Mouse (Mus musculus) T-cell, adult 2 months (primary cell): ENCODE results near the gene C030005K15Rik.
"Not testable (repeated sequence)": the region's sequence is repeated elsewhere in the genome, so short reads cannot be mapped to it uniquely, and the experiment has no call there.

ENCODE experiments used
- DNase-seq: peaks from one replicate; pipeline ENCODE4 v3.0.0; 2022; ENCODE audit warnings: low spot score

The C030005K15Rik gene

GRCm38 (mm10) chr10:97726655-97727054, at the start of gene C030005K15Rik:
C030005K15Rik (minus strand) TSS chr10:97726755.
- not testable (repeated sequence) for DNase-seq

GRCm38 (mm10) chr10:97768171-97768749, 41.7 kb upstream of the C030005K15Rik start:
- no peak for DNase-seq

- no peak for DNase-seq
Measured at GRCm38 (mm10) chr10:97753821-97754220, 27.3 kb upstream of the C030005K15Rik start.

- DNase-seq: no peak
Measured at GRCm38 (mm10) chr10:97747231-97747630, 20.7 kb upstream of the C030005K15Rik start.

GRCm38 (mm10) chr10:97725929-97726328, 626 bp downstream of the C030005K15Rik start:
- no peak for DNase-seq

- DNase-seq: no peak
Measured at GRCm38 (mm10) chr10:97722709-97723108, 3.8 kb downstream of the C030005K15Rik start.

- no peak for DNase-seq
Measured at GRCm38 (mm10) chr10:97720625-97721024, 5.9 kb downstream of the C030005K15Rik start.

- no peak for DNase-seq
Measured at GRCm38 (mm10) chr10:97718021-97718420, 8.5 kb downstream of the C030005K15Rik start.

- no peak for DNase-seq
Measured at GRCm38 (mm10) chr10:97717233-97717632, 9.3 kb downstream of the C030005K15Rik start.

GRCm38 (mm10) chr10:97715289-97715906, 11.2 kb downstream of the C030005K15Rik start:
- no peak for DNase-seq

- DNase-seq: no peak
Measured at GRCm38 (mm10) chr10:97714584-97714983, 12.0 kb downstream of the C030005K15Rik start.

GRCm38 (mm10) chr10:97712687-97713086, 13.9 kb downstream of the C030005K15Rik start:
- no peak for DNase-seq

GRCm38 (mm10) chr10:97704562-97704961, 22.0 kb downstream of the C030005K15Rik start:
- DNase-seq: no peak

- DNase-seq: no peak
Measured at GRCm38 (mm10) chr10:97702321-97702720, 24.2 kb downstream of the C030005K15Rik start.

GRCm38 (mm10) chr10:97693398-97694135, 33.0 kb downstream of the C030005K15Rik start:
- DNase-seq: no peak

- no peak for DNase-seq
Measured at GRCm38 (mm10) chr10:97692913-97693312, 33.6 kb downstream of the C030005K15Rik start, which contains the start of gene Ccer1. Ccer1 (plus strand) TSS chr10:97693059.

- no peak for DNase-seq
Measured at GRCm38 (mm10) chr10:97689425-97689824, 37.1 kb downstream of the C030005K15Rik start.

- DNase-seq: no peak
Measured at GRCm38 (mm10) chr10:97687198-97687597, 39.4 kb downstream of the C030005K15Rik start.

GRCm38 (mm10) chr10:97682981-97683380, 43.6 kb downstream of the C030005K15Rik start:
- DNase-seq: no peak
